Mouse (Mus musculus) heart, postnatal 36 days (tissue): Measurements from ENCODE around the gene Lrrc25. TPM values are rescaled to one million over a fixed set of nuclear protein-coding genes. Genes with fewer than 3 reads are reported as not detected.

ENCODE experiments used
- DNase-seq, 2 experiments: peaks; one replicate each; pipeline ENCODE4 v3.0.0; 2021 to 2022
- intact Hi-C: fragments of 180-260 bp; cut with DNase I; formaldehyde crosslinking; loops from one replicate; pipeline ENCODE4 v1.15.1; 2025
- total RNA-seq, 2 experiments: library from RNA; stranded (reverse); gene quantifications; 2 replicates each; pipeline ENCODE4 v1.2.3; 2021

Gene Lrrc25
- total RNA-seq, 2 experiments from 2014 or later: 1.9 to 3.0 TPM

DNA sequence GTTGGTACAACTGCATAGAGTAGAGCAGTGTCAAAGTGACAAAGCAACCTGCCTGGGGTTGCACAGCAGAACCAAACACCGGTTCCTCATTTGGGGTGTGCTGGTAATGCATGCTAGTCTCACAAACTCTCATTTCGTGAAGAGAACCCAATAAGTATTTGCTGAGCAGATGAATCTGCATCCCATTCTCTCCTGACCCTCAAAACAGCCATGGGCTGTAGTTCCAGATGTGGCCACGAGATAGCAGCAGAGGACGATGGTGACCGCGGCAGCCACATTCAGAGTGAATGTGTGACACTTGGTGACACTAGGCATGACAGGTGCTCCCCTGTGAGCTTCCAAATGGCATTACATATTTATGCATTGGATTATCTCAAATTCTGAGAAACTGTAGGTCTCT lies 4.1 kb upstream of the Lrrc25 start:
- intact Hi-C loops: loop anchor here (1.0 to 5.0 kb wide), 5 partner anchors 17 to 140 kb away; partner anchors contain the start of genes Jund and Rab3a
- peak; percentile 94 to 96 for DNase-seq

DNA sequence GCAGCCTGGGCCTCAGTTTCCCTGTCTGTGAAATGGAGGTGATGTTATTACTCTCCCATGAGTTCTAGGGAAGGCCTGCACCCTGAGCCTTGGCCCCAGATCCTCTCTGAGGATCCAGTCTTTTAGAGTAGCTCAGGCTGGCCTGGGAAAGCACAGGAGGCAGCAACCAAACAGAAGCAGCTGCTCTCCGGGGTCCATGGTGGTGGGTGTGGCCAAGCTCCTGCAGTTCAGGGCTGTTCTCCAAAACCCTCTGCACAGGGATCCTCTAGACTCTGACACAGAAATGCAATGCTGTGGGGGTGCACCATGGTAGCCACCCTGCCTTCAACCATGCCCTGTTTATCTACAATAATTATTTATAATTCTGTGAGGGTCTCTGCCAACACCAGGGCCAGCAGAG lies 2.2 kb upstream of the Lrrc25 start:
- intact Hi-C loops: loop anchor here (2.0 to 5.0 kb wide), 3 partner anchors 15 to 139 kb away; partner anchors contain the start of gene Rab3a
- no peak for DNase-seq

DNA sequence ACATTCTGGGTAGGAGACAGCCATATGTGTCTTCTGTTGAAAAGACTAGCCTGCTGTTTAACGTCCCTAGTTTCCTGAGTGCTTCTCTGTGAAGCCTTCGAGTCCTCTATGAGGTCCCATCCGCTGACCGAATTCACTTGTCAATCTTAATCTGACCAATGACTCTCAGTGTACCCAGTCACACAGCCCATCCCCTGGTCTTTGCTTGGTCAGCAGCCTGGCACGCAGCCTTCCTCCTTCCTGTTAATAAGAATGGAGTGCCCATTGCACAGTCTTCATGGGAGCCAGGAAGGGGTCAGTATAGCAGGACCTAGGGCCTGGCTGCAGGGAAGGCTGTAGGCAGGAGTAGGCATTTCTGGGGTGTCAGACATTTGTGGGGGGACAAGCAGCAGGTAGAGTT lies 1.5 kb upstream of the Lrrc25 start:
- intact Hi-C loops: loop anchor here (5.0 kb wide), 2 partner anchors 38 to 138 kb away; partner anchors contain the start of gene Rab3a
- no peak for DNase-seq

DNA sequence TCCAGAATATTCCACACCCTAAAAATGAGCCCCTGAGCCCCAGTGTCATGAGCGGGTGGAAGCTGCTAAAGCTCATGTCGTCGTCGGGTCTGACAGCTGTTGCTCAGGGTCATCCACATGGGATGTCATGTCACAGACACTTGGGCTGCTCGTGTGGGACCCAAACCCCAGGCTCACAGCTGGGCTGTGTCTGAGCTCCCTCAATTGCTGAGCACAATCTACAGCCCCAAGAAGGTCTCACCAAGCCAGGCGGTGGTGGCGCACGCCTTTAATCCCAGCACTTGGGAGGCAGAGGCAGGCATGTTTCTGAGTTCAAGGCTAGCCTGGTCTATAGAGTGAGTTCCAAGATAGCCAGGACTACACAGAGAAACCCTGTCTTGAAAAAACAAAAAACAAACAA lies 674 bp upstream of the Lrrc25 start:
- DNase-seq: no peak
- intact Hi-C loops: no loop called here

DNA sequence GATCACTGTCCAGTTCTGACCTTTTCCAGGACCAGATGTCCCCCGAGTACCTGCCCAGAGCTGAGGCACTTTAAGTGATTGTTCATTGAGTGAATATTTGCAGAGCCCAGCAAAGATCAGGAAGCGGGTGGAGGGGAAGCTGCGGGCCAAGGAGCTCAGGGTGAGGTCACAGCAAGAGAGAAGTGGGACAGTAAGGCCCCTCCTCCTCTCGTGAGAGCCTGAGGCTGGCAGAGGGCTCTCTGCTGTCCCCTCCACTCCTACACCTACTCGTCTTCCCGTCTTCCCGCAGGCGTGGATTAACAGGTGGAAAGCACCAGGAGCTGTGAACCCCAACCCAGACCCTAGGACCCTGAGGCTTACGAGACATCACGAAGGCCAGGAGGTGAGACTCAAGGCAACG lies 690 bp downstream of the Lrrc25 start:
- DNase-seq: peak in 1 of 2 experiments; percentile 36
- intact Hi-C loops: no loop called here

DNA sequence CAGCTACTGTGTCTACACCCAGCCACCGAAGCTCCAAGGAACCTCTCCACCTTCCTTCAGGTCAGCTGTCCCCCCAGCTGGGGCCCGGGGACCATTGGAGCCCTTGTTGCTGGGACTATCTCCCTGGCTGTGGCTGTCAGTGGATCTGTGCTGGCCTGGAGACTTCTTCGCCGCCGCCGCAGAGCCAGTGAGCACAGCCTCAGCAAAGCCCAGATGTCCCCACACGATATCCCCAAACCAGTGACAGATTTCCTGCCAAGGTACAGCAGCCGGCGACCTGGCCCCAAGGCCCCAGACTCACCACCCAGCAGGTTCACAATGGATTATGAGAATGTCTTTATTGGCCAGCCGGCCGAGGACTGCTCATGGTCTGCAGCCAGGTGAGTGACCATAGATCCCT lies 2.0 kb downstream of the Lrrc25 start:
- intact Hi-C loops: no loop called here

DNA sequence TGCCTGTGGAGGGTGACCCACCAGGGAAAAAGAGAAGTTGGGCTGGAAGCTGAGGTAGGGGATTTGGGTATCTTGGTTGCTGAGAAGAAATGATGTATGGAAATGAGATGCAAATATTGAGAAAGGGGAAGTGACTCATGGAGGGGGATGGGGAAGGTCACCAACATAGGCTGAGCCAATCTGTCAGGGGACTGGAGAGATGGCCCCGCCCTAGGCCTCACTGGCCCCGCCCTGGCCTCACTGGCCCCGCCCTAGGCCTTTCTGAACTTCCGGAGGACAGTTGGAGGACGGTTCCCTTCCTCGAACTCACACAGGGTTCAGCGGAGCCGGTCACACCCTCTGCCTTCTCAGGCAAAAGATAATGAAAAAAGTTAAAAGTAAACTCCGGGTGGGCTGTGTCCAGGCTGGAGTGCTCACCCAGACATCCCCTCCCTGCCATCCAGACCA lies 3.0 kb downstream of the Lrrc25 start:
- peak in 1 of 2 experiments; percentile 64 for DNase-seq
- intact Hi-C loops: no loop called here

More for the DNA sequence above, 2.0 kb downstream of the Lrrc25 start:
- DNase-seq: no peak

DNA sequence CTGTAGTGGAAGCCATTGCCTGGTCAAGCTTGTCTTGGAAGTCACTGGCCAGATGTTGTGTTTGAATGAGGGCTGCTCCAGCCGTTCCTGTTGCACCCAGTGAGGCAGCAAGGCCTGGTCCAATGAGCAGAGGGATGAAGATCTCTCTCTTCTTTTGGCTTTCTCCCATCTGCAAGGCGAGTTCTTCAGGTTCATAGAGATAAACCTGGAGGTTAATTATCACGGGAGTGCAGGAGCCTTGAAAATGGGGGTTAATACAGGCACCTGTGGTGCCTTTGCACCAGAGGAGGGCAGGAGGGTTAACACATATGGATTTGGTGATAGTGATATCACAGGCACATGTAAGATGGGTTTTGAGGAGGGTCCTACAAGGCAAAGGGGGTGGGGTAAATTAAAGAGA lies 6.3 kb downstream of the Lrrc25 start:
- intact Hi-C loops: no loop called here
- no peak for DNase-seq

DNA sequence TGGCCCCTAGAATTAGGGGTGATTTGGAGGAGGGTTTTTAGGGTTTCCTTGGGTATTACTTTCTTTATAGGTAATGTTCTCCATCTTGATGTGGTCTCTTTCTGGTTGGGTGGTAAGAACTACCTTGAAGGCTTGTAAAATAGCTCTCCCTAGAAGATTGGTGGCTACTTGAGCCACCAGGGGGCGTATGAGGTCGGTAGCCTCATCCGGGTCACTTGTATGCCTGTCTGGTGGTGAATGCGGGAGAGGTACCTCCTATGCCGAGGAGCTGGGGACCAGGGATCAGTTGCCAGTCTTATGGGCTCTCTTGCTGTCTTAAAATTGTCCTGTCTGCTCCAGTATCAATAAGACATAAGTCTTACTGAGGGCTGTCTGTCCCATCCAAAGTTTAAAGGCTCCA lies 9.1 kb downstream of the Lrrc25 start:
- intact Hi-C loops: no loop called here
- peak; percentile 70 to 72 for DNase-seq

DNA sequence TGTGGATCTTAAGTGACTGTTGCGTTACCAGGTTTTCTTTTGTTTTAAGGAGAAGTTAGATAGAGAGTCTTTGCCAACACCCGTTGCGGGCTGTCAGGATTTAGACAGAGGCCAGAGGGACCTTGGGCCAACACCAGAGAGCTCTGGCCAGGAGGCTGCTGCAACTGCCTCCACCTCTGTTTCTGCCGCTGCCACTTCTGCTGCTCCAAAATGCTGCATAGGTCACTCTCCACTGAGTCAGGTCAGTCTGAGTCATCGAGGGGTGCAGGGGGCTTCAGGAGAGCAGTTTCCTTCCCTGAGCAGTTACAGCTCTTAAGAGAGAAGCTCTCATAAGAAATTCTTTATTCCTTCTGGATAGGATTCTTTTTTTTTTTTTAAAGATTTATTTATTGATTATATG lies 11.1 kb downstream of the Lrrc25 start:
- intact Hi-C loops: no loop called here
- DNase-seq: no peak

DNA sequence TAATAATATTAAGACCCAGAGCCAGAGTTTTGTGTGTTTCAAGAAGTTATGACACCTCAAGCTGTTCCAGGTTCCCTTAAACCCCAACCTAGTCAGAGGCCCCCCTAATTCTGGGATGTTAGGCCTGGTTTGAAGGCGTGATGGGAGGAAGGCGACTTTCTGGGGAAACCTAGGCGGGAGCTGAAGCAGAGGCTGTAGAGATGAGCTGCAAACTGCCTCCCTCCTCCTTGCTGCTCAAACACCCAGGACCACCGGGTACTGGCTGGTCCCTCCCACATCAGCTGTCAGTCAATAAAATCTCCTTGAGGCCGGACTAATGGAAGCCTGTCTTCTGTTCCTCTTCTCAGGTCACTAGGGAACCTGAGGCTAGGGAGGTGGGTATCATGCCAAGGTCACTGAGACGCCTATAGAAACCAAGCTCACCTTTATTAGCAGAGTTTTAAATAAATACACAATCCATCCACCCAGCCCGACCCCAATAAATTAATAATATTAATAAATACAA lies 13.1 kb downstream of the Lrrc25 start:
- no peak for DNase-seq
- intact Hi-C loops: loop anchor here (2.0 kb wide), 1 partner anchor 16 kb away; no protein-coding TSS in a partner anchor

DNA sequence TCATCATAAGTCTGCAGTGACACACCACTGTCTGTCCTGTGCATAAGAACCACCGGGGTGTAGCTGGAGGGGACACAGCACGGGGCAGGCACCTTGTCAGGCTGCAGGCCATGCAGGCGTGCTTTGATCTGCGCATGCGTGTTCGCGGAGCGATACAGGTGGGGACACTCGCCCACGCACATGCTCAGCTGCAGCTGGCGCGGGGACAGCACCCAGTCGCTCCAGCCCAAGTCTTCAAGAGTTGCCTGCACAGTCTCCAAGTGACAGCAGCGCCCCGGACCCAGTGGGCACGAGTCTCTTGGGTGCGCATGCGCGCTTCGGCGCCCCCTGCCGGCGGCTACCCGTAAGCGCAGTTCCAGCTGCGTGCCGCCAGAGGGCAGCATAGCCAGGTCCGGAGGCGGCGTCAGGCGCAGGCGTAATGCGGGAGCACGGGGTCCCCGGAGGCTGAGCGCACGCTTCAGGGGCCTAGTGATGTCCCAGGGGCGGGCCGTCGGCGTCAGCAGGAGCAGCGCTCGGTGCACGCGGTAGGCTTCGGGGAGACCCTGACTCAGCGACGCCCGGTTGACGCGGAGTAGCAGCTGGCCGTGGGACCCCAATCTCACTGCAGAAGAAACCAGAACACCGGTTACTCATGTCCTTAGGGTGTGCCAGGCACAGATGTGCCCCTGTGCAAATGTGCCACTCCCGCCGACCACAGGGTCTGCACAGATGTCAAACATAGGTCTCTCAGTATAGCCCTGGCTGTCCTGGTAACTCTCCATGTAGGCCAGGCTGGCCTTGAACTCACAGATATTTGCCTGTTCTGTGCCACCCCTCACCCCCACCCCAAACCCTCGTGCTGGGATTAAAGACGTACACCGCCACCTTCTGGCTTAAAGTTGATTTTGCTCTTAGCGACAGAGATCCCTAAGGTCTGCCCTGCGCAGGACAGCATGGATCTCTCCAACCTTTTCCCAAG lies 13.9 kb downstream of the Lrrc25 start:
- intact Hi-C loops: loop anchor here (1.0 to 2.0 kb wide), 3 partner anchors 17 to 70 kb away; no protein-coding TSS in a partner anchor

DNA sequence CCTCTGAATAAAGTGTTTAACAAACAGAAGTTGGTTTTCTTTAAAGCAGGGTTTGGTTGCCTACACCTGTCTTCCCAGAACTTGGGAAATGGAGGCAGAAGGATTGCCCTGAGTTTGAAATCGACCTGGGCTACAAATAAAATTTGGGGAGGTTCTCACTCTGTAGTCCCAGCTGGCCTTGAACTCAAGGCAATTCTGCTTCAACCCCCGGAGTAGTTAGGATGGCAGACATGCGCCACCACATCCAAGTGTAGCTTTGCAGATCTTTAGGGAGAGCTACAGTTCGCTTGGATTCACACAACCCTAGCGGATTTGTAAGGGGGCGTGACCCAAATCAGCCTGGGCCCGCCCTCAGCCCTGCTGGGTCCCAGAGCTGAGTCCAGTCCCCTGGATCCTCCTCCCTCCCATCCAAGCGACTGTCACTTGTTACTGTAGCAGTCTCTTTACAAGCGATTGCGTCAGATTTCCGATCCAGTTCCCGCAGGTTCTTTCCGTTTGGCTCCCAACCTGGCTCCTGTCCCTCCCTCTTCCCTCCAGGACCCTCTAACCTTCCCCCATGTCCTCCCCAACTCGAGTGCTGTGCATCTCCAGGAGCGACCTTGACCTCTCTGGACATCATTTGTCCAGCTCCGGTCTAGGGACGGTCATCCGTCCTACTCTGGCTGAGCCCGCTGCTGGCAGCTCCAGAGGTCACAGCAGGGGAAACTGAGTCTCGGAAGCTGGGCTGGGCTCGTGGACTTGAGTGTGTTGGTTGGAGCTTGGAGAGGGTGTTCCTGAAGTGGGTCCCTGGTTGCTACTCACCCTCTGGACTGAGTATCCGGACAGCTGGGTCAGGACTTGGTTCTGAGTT lies 14.8 kb downstream of the Lrrc25 start:
- DNase-seq: peak; percentile 57 to 61
- intact Hi-C loops: loop anchor here (1.0 kb wide), 2 partner anchors 23 to 70 kb away; no protein-coding TSS in a partner anchor

More for the DNA sequence above, 13.9 kb downstream of the Lrrc25 start:
- peak; percentile 93 to 96 for DNase-seq

DNA sequence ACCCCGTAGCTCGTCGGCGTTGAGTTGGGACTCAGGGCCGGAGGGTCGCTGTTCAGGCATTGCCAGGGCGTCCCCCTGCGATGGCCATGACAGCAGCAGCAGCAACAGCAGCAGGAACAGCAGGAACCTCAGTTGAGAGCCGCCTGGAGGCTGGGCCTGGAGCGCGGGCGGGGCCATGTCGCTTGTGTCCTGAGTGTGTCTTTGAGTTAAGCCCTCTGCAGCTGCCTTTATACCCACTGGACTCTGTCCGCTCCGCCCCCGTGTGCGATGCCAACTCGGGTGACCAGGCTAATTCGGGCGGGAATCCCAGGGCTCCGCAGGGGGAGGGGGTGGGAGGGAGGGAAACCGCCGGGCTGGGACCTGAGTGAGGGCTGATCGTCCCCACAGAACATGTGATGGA lies 15.5 kb downstream of the Lrrc25 start:
- intact Hi-C loops: no loop called here
- peak in 1 of 2 experiments; percentile 41 for DNase-seq

DNA sequence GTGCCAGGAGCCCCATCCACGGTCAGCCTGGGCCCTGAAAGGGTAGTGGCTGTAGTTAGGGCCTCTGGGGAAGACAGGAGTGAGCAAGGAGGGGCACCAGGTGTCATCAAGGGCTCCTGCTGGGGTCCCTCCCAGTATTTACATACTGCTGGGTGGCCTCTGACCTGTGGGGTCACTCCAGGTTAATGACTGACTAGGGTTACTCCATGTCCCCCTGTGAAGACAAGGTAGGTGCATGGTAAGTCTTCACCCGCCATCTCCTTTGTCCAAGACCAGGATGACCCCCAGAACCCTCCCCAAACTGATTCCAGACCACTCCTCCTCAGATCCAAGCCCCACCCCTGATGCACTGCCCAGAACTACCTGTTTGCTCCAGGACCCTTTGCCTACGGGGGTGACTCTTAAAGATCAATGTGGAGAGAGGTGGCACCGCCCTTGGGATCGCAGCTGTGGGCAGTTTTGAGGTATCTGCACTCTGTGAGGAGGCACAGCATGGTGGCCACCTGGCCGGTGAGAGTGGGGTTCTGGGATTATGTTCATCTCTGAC lies 16.5 kb downstream of the Lrrc25 start, which contains the start of gene Gdf15:
Gene Gdf15, minus strand, starts transcription at position 111 of the 547 bp plus-strand sequence.
- no peak for DNase-seq
- intact Hi-C loops: no loop called here

DNA sequence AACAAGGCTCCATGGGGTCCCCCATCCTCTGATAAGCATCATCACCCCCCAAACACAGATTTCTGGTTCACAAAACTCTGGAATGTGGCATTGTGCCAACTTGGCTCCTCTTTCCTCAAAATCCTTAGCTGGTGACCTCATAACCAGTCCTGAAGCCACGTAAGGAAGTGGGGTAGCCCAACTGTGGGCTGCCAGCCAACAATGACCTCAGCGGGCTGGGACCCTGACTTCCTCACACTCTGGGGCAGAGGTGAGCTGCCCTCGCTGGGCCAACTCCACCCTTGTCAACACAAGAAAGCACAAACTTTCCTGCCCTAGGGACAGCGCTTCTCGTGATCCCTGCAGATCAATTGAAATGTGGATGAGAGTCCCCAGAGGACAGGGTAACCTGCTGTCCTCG lies 18.1 kb downstream of the Lrrc25 start:
- peak; percentile 78 to 80 for DNase-seq
- intact Hi-C loops: no loop called here

DNA sequence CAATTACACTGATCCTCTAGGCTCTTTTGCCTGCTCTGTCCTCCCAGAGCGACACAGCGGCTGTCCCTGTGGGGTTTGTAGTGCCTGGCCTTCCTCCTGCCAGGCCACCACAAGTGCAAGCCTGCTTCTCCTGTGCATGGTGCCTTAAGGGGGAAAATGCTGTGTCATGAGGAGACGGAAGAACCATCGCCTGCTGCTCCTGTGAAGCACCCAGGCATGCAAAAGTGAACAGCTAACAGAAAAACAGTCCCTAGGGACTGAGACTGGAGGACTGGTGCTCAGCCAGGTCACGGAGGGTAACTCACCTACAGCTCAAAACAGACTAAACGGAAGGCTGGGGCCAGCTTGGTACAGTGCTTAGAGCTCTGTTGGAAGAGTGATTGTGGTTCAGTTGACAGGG lies 19.6 kb downstream of the Lrrc25 start:
- no peak for DNase-seq
- intact Hi-C loops: no loop called here

DNA sequence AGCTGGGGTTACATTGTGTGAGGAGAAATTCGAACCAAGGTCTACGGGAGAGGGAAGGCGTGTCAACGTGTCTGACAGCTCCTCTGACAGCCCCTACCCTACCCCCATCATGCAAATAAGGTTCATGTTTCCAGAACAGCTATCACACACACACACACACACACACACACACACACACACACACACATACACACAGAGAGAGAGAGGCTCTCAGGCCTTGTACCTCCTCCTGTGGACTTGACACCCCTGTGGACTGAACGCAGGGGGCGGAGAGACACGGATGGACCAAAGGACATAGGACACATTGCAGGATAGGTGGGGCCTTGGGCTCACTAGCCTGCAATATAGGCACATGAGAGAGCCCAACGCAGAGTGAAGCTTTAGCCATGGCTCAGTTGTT lies 20.9 kb downstream of the Lrrc25 start:
- intact Hi-C loops: no loop called here

DNA sequence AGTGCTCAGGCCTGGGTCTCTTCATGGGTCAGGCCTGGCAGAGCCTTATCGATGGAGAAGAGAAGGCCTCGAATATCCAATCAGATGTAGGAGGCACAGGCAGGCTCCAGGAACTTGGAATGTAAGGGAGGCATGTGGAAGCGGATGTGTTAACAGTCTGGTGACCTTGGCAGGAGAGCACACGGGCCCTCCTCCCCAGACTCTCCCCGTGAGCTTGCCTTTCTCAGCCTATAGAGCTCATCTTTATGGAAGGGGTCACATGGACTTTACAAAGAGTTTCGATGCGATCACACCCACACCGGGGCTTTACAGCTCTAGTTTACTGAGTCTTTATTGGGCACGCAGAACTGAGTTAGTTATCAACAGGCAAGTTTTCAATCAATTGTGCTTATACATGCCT lies 22.8 kb downstream of the Lrrc25 start:
- intact Hi-C loops: no loop called here
- DNase-seq: no peak

More for the DNA sequence above, 20.9 kb downstream of the Lrrc25 start:
- no peak for DNase-seq

DNA sequence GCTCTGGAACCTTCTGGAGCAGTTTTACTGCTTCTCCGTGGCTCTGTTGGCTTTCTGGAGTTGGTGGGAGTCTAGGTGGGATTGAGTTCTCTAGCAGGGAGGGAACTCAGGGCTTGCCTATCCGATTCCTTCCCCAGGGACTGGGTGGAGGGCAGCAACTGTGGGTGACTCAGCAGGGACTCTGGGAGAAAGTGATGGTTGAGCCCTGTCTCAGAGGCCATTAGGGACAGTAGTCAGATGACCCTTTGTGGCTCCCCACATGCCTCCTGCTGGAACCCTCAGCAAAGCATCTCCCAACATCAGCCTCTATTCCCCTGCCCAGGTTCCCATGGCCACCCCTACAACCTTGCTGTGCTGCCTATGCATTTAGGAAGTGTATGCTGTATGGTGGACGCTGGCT lies 27.1 kb downstream of the Lrrc25 start:
- intact Hi-C loops: no loop called here
- DNase-seq: no peak
